Mouse (Mus musculus): ENCODE results near the gene Ndufs4.

DNA sequence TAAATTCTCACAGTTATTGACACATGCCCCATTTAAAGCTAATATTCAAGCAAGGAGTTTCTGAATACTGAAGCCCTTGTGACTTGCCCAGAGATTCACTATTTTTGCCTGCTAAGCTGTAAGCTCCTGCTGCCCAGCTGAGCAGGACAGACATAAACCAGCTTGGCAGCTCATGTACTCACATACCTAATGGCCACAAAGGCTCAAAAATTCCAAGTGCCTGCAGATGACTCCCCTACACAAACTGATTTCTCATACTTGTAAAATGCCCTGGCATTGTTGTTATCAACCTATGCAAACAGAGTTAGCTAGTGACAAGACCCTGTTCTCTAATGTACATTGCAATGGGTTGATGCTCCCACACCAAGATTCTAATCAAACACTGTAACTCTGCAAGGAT lies 68.9 kb downstream of the Ndufs4 start:
- TF ChIP-seq GATA1 (IDR thresholded peaks at IDR 0.05; ENCODE audit: borderline replicate concordance, low read length) (no peak), FLI1 (IDR thresholded peaks at IDR 0.05; ENCODE audit: low read length) (no peak)

Data from megakaryocyte, embryonic 14.5 days (primary cell).